Mouse (Mus musculus) limb, embryonic 15.5 days (tissue): Measurements from ENCODE around the gene Otop1. TPM values are rescaled to one million over a fixed set of nuclear protein-coding genes. Genes with fewer than 3 reads are reported as not detected.

Experiments
- ATAC-seq: fragments of 200-750 bp; cut with Nextera tagmentation; 2 replicates; pipeline ENCODE4 v1.8.0; 2017; ENCODE audit warnings: low read depth, moderate TSS enrichment; ENCODE audit not compliant: insufficient number of reproducible peaks, low FRiP score, low TSS enrichment
- H3K27ac ChIP-seq: fragments of 300-500 bp; sonication (generic); 2 replicates; pipeline ENCODE4 v1.5.1; 2015; ENCODE audit warnings: moderate library complexity, mild to moderate bottlenecking, inconsistent platforms
- H3K27me3 ChIP-seq: fragments of 300-500 bp; sonication (generic); 2 replicates; pipeline ENCODE4 v1.6.1; 2015; ENCODE audit warnings: inconsistent platforms
- H3K36me3 ChIP-seq: fragments of 300-500 bp; sonication (generic); 2 replicates; pipeline ENCODE4 v1.6.1; 2015; ENCODE audit warnings: inconsistent platforms
- H3K4me1 ChIP-seq: fragments of 300-500 bp; sonication (generic); 2 replicates; pipeline ENCODE4 v1.6.1; 2015; ENCODE audit warnings: inconsistent platforms
- H3K4me2 ChIP-seq: fragments of 300-500 bp; sonication (generic); 2 replicates; pipeline ENCODE4 v1.6.1; 2015; ENCODE audit warnings: mild to moderate bottlenecking, inconsistent platforms
- H3K4me3 ChIP-seq: fragments of 300-500 bp; sonication (generic); 2 replicates; pipeline ENCODE4 v1.5.1; 2015; ENCODE audit warnings: mild to moderate bottlenecking, inconsistent platforms
- H3K9ac ChIP-seq: fragments of 300-500 bp; sonication (generic); 2 replicates; pipeline ENCODE4 v1.6.1; 2015; ENCODE audit warnings: inconsistent platforms
- H3K9me3 ChIP-seq: fragments of 300-500 bp; sonication (generic); 2 replicates; pipeline ENCODE4 v1.6.1; 2016; ENCODE audit warnings: inconsistent platforms
- WGBS: fragments of 180-500 bp; shearing (Covaris S2); methylation state at CpG from one replicate; pipeline ENCODE4 v1.1.7; 2015; 5-methylcytosine and 5-hydroxymethylcytosine counted together
- polyA plus RNA-seq: library from polyadenylated mRNA; unstranded; fragments of >200 nt; fragmentation: Nextera tagmentation; extraction: Ambion mirVana; gene quantifications from 2 replicates; pipeline ENCODE4 v1.2.1, GENCODE M21; 2015

Gene Otop1
- polyA plus RNA-seq: not detected in 2 replicates

- WGBS: 10% methylated on average over 4 of the region's 4 CpGs
- peaks cover 19% of the 10 kb centered on the region for H3K4me1 ChIP-seq
- no peak for ATAC-seq
- H3K9me3 ChIP-seq: no peaks in the 10 kb centered on the region
- peaks cover 60% of the 10 kb centered on the region for H3K27me3 ChIP-seq
- H3K27ac ChIP-seq: no peak within 1 kb of the TSS
- peaks cover 7% of the 10 kb centered on the region for H3K36me3 ChIP-seq
- H3K4me3 ChIP-seq: peak within 1 kb of the TSS; percentile 36
- H3K4me2 ChIP-seq: peak within 1 kb of the TSS; percentile 56; the same call in 1 of the 2 replicates
- H3K9ac ChIP-seq: no peak within 1 kb of the TSS
These were observed at the start of gene Otop1 for GRCm38 (mm10) chr5:38275771-38276170. TSS of gene Otop1 (plus strand) at chr5:38275972.

GRCm38 (mm10) chr5:38235422-38235821, 40.4 kb upstream of the Otop1 start:
- H3K9me3 ChIP-seq: no peaks in the 10 kb centered on the region
- peaks cover 58% of the 10 kb centered on the region for H3K36me3 ChIP-seq
- no peaks in the 10 kb centered on the region for H3K4me1 ChIP-seq
- WGBS: 67% methylated on average over 4 of the region's 4 CpGs
- H3K4me2 ChIP-seq: no peak overlapping the region
- H3K27ac ChIP-seq: no peak overlapping the region
- H3K9ac ChIP-seq: no peak overlapping the region
- ATAC-seq: no peak
- H3K27me3 ChIP-seq: no peaks in the 10 kb centered on the region
- H3K4me3 ChIP-seq: no peak overlapping the region

GRCm38 (mm10) chr5:38236627-38237026, 39.1 kb upstream of the Otop1 start:
- no peak overlapping the region for H3K27ac ChIP-seq
- WGBS: 98% methylated on average over 2 of the region's 2 CpGs
- H3K4me1 ChIP-seq: no peaks in the 10 kb centered on the region
- no peaks in the 10 kb centered on the region for H3K27me3 ChIP-seq
- no peak for ATAC-seq
- no peak overlapping the region for H3K9ac ChIP-seq
- no peak overlapping the region for H3K4me2 ChIP-seq
- no peaks in the 10 kb centered on the region for H3K9me3 ChIP-seq
- peaks cover 46% of the 10 kb centered on the region for H3K36me3 ChIP-seq
- H3K4me3 ChIP-seq: no peak overlapping the region

GRCm38 (mm10) chr5:38240727-38241472, 34.9 kb upstream of the Otop1 start:
- no peak overlapping the region for H3K27ac ChIP-seq
- H3K4me2 ChIP-seq: no peak overlapping the region
- no peaks in the 10 kb centered on the region for H3K27me3 ChIP-seq
- no peaks in the 10 kb centered on the region for H3K9me3 ChIP-seq
- H3K9ac ChIP-seq: no peak overlapping the region
- H3K4me1 ChIP-seq: no peaks in the 10 kb centered on the region
- ATAC-seq: no peak
- H3K36me3 ChIP-seq: peaks cover 9% of the 10 kb centered on the region
- 54% methylated on average over 5 of the region's 5 CpGs for WGBS
- H3K4me3 ChIP-seq: no peak overlapping the region

- WGBS: 86% methylated on average over 3 of the region's 3 CpGs
- H3K4me1 ChIP-seq: no peaks in the 10 kb centered on the region
- H3K4me2 ChIP-seq: no peak overlapping the region
- no peak overlapping the region for H3K4me3 ChIP-seq
- H3K27me3 ChIP-seq: no peaks in the 10 kb centered on the region
- no peaks in the 10 kb centered on the region for H3K9me3 ChIP-seq
- no peak overlapping the region for H3K9ac ChIP-seq
- peaks cover 3% of the 10 kb centered on the region; the same call in 1 of the 2 replicates for H3K36me3 ChIP-seq
- no peak for ATAC-seq
- no peak overlapping the region for H3K27ac ChIP-seq
These were observed 34.3 kb upstream of the Otop1 start for GRCm38 (mm10) chr5:38241473-38241834.

GRCm38 (mm10) chr5:38241966-38242365, 33.8 kb upstream of the Otop1 start:
- H3K4me1 ChIP-seq: no peaks in the 10 kb centered on the region
- H3K9ac ChIP-seq: no peak overlapping the region
- H3K27ac ChIP-seq: no peak overlapping the region
- H3K36me3 ChIP-seq: no peaks in the 10 kb centered on the region
- no peak overlapping the region for H3K4me2 ChIP-seq
- ATAC-seq: no peak
- no peak overlapping the region for H3K4me3 ChIP-seq
- WGBS: 73% methylated on average over 6 of the region's 6 CpGs
- no peaks in the 10 kb centered on the region for H3K9me3 ChIP-seq
- no peaks in the 10 kb centered on the region for H3K27me3 ChIP-seq

GRCm38 (mm10) chr5:38255195-38255594, 20.6 kb upstream of the Otop1 start:
- Histone ChIP-seq H3K9ac (no peak overlapping the region), H3K4me3 (no peak overlapping the region), H3K27ac (no peak overlapping the region), H3K4me2 (no peak overlapping the region), H3K4me1 (no peaks in the 10 kb centered on the region; the same call in 1 of the 2 replicates), H3K9me3 (no peaks in the 10 kb centered on the region), H3K36me3 (no peaks in the 10 kb centered on the region), H3K27me3 (no peaks in the 10 kb centered on the region)
- ATAC-seq: no peak
- WGBS: 37% methylated on average over 4 of the region's 4 CpGs

- WGBS: 78% methylated on average over 3 of the region's 3 CpGs
- no peak overlapping the region for H3K4me2 ChIP-seq
- no peak overlapping the region for H3K9ac ChIP-seq
- ATAC-seq: no peak
- no peaks in the 10 kb centered on the region for H3K27me3 ChIP-seq
- H3K27ac ChIP-seq: no peak overlapping the region
- no peaks in the 10 kb centered on the region for H3K9me3 ChIP-seq
- H3K4me3 ChIP-seq: no peak overlapping the region
- no peaks in the 10 kb centered on the region for H3K36me3 ChIP-seq
- no peaks in the 10 kb centered on the region; the same call in 1 of the 2 replicates for H3K4me1 ChIP-seq
These were observed 20.1 kb upstream of the Otop1 start for GRCm38 (mm10) chr5:38255644-38256043.

GRCm38 (mm10) chr5:38256551-38256950, 19.2 kb upstream of the Otop1 start:
- no peak overlapping the region for H3K27ac ChIP-seq
- H3K9me3 ChIP-seq: no peaks in the 10 kb centered on the region
- H3K4me2 ChIP-seq: no peak overlapping the region
- H3K27me3 ChIP-seq: no peaks in the 10 kb centered on the region
- no peak overlapping the region for H3K4me3 ChIP-seq
- H3K36me3 ChIP-seq: no peaks in the 10 kb centered on the region
- ATAC-seq: no peak
- WGBS: 92% methylated on average over 1 of the region's 1 CpGs
- H3K4me1 ChIP-seq: peaks cover 6% of the 10 kb centered on the region
- no peak overlapping the region for H3K9ac ChIP-seq

- no peak overlapping the region for H3K4me2 ChIP-seq
- no peaks in the 10 kb centered on the region for H3K27me3 ChIP-seq
- H3K9me3 ChIP-seq: no peaks in the 10 kb centered on the region
- no peak overlapping the region for H3K27ac ChIP-seq
- ATAC-seq: no peak
- H3K36me3 ChIP-seq: peaks cover 10% of the 10 kb centered on the region
- no peak overlapping the region for H3K4me3 ChIP-seq
- 72% methylated on average over 8 of the region's 8 CpGs for WGBS
- H3K9ac ChIP-seq: no peak overlapping the region
- peaks cover 6% of the 10 kb centered on the region for H3K4me1 ChIP-seq
These were observed 17.6 kb upstream of the Otop1 start for GRCm38 (mm10) chr5:38258034-38258772.

- Histone ChIP-seq H3K4me3 (no peak overlapping the region), H3K4me1 (peaks cover 6% of the 10 kb centered on the region), H3K36me3 (peaks cover 16% of the 10 kb centered on the region), H3K9me3 (no peaks in the 10 kb centered on the region), H3K27me3 (no peaks in the 10 kb centered on the region), H3K9ac (no peak overlapping the region), H3K4me2 (no peak overlapping the region), H3K27ac (no peak overlapping the region)
- WGBS: 93% methylated on average over 5 of the region's 5 CpGs
- ATAC-seq: no peak
These were observed 17.0 kb upstream of the Otop1 start for GRCm38 (mm10) chr5:38258773-38259146.

- H3K36me3 ChIP-seq: peaks cover 24% of the 10 kb centered on the region
- H3K9ac ChIP-seq: peak overlapping the region; percentile 57
- peak overlapping the region; percentile 70 for H3K4me2 ChIP-seq
- peak overlapping the region; percentile 62 for H3K4me3 ChIP-seq
- ATAC-seq: no peak
- peaks cover 6% of the 10 kb centered on the region for H3K4me1 ChIP-seq
- H3K27ac ChIP-seq: peak overlapping the region; percentile 92
- H3K9me3 ChIP-seq: no peaks in the 10 kb centered on the region
- H3K27me3 ChIP-seq: no peaks in the 10 kb centered on the region
- 41% methylated on average over 9 of the region's 9 CpGs for WGBS
These were observed 16.2 kb upstream of the Otop1 start for GRCm38 (mm10) chr5:38259455-38260106.
